Mouse (Mus musculus) heart, embryonic 14.5 days (tissue): ENCODE results near the gene Ano8. TPM values are rescaled to one million over a fixed set of nuclear protein-coding genes. Genes with fewer than 3 reads are reported as not detected.

Source experiments
- ATAC-seq: fragments of 200-750 bp; cut with Nextera tagmentation; 2 replicates; pipeline ENCODE4 v1.8.0; 2017; ENCODE audit warnings: low read depth, moderate TSS enrichment; ENCODE audit not compliant: insufficient number of reproducible peaks, insufficient read depth, low FRiP score
- H3K27ac ChIP-seq, 2 experiments: fragments of 200-500 bp in 1 of 2; fragments of 300-500 bp in 1 of 2; sonication (generic) in 1 of 2; replicated peaks in 1 of 2; 2 replicates each; pipeline ENCODE4 v1.5.1; 2012 to 2014; ENCODE audit warnings: low read depth in 2 of 2, low read length in 2 of 2, control low read depth in 1 of 2, mild to moderate bottlenecking in 1 of 2, mixed read lengths in 1 of 2; ENCODE audit not compliant: control insufficient read depth in 1 of 2, insufficient read depth in 1 of 2
- H3K27me3 ChIP-seq: fragments of 300-500 bp; sonication (generic); 2 replicates; pipeline ENCODE4 v1.6.1; 2014; ENCODE audit warnings: mild to moderate bottlenecking, low read length, control low read depth; ENCODE audit not compliant: control insufficient read depth, insufficient read depth
- H3K36me3 ChIP-seq: fragments of 300-500 bp; sonication (generic); 2 replicates; pipeline ENCODE4 v1.6.1; 2014; ENCODE audit warnings: mild to moderate bottlenecking, control low read depth, low read length, mixed read lengths; ENCODE audit not compliant: control insufficient read depth, insufficient read depth
- H3K4me1 ChIP-seq, 2 experiments: fragments of 200-500 bp in 1 of 2; fragments of 300-500 bp in 1 of 2; sonication (generic) in 1 of 2; 2 replicates each; pipeline ENCODE4 v1.6.1; 2012 to 2014; ENCODE audit warnings: low read length in 2 of 2, control low read depth in 1 of 2, mixed read lengths in 1 of 2; ENCODE audit not compliant: control insufficient read depth in 2 of 2, insufficient read depth in 2 of 2
- H3K4me2 ChIP-seq: fragments of 300-500 bp; sonication (generic); 2 replicates; pipeline ENCODE4 v1.6.1; 2014; ENCODE audit warnings: mild to moderate bottlenecking, low read length
- H3K4me3 ChIP-seq, 2 experiments: fragments of 200-500 bp in 1 of 2; fragments of 300-500 bp in 1 of 2; sonication (generic) in 1 of 2; 2 replicates each; pipeline ENCODE4 v1.5.1; 2012 to 2014; ENCODE audit warnings: low read length in 2 of 2, mild to moderate bottlenecking in 2 of 2, control low read depth in 1 of 2, low read depth in 1 of 2, moderate library complexity in 1 of 2; ENCODE audit not compliant: control insufficient read depth in 1 of 2, insufficient read depth in 1 of 2
- H3K9ac ChIP-seq: fragments of 300-500 bp; sonication (generic); 2 replicates; pipeline ENCODE4 v1.6.1; 2014; ENCODE audit warnings: mild to moderate bottlenecking, low read length
- H3K9me3 ChIP-seq: fragments of 300-500 bp; sonication (generic); 2 replicates; pipeline ENCODE4 v1.6.1; 2016; ENCODE audit warnings: low read length, control low read depth; ENCODE audit not compliant: control insufficient read depth
- WGBS: fragments of 180-500 bp; shearing (Covaris S2); extraction: QIAGEN DNeasy Blood & Tissue Kit; methylation state at CpG from one replicate; pipeline ENCODE4 v1.1.7; 2014; 5-methylcytosine and 5-hydroxymethylcytosine counted together
- polyA plus RNA-seq: library from polyadenylated mRNA; unstranded; fragments of >200 nt; fragmentation: Nextera tagmentation; extraction: Ambion mirVana; gene quantifications from 2 replicates; pipeline ENCODE4 v1.2.1, GENCODE M21; 2014

Ano8 gene
- polyA plus RNA-seq, 1 experiment from 2014 or later, result 1.8 TPM

- Histone ChIP-seq H3K4me1 (peaks cover 19 to 24% of the 10 kb centered on the region in 2 experiments), H3K27ac (peak overlapping the region in 1 of 2 experiments; percentile 97; a peak in 2 of 4 replicates), H3K36me3 (peaks cover 43% of the 10 kb centered on the region), H3K4me2 (peak overlapping the region; percentile 75), H3K4me3 (peak overlapping the region; percentile 55 to 94), H3K9ac (peak overlapping the region; percentile 69), H3K9me3 (no peaks in the 10 kb centered on the region), H3K27me3 (no peaks in the 10 kb centered on the region)
- WGBS, result 6% methylated on average over 16 of the region's 16 CpGs
- no peak for ATAC-seq
These were observed 23.0 kb downstream of the Ano8 start for GRCm38 (mm10) chr8:71462786-71463185.

- WGBS, result 77% methylated on average over 4 of the region's 4 CpGs
- Histone ChIP-seq H3K9me3 (no peaks in the 10 kb centered on the region), H3K27ac (no peak overlapping the region), H3K9ac (no peak overlapping the region; the same call in 1 of the 2 replicates), H3K4me1 (peaks cover 19 to 24% of the 10 kb centered on the region in 2 experiments), H3K36me3 (peaks cover 49% of the 10 kb centered on the region), H3K27me3 (no peaks in the 10 kb centered on the region), H3K4me2 (peak overlapping the region; percentile 75), H3K4me3 (peak overlapping the region; percentile 55 to 94; a peak in 3 of 4 replicates)
- no peak for ATAC-seq
These were observed 23.6 kb downstream of the Ano8 start for GRCm38 (mm10) chr8:71462191-71462590.

GRCm38 (mm10) chr8:71461152-71461840 is 24.5 kb downstream of the Ano8 start:
- no peak overlapping the region for H3K4me2 ChIP-seq
- H3K27me3 ChIP-seq, result no peaks in the 10 kb centered on the region
- H3K9me3 ChIP-seq, result no peaks in the 10 kb centered on the region
- no peak overlapping the region for H3K27ac ChIP-seq
- peaks cover 52% of the 10 kb centered on the region for H3K36me3 ChIP-seq
- peaks cover 19 to 24% of the 10 kb centered on the region in 2 experiments for H3K4me1 ChIP-seq
- WGBS, result 64% methylated on average over 47 of the region's 47 CpGs
- no peak overlapping the region for H3K9ac ChIP-seq
- no peak overlapping the region for H3K4me3 ChIP-seq
- ATAC-seq, result no peak

- H3K36me3 ChIP-seq, result peaks cover 49% of the 10 kb centered on the region
These were observed 25.0 kb downstream of the Ano8 start for GRCm38 (mm10) chr8:71460716-71461115.

GRCm38 (mm10) chr8:71457659-71458270 is 28.0 kb downstream of the Ano8 start:
- H3K4me2 ChIP-seq, result no peak overlapping the region
- no peak overlapping the region for H3K4me3 ChIP-seq
- H3K9ac ChIP-seq, result no peak overlapping the region
- peaks cover 49% of the 10 kb centered on the region for H3K36me3 ChIP-seq
- no peaks in the 10 kb centered on the region for H3K9me3 ChIP-seq
- H3K27ac ChIP-seq, result no peak overlapping the region
- peaks cover 6 to 7% of the 10 kb centered on the region in 2 experiments for H3K4me1 ChIP-seq
- no peaks in the 10 kb centered on the region for H3K27me3 ChIP-seq
- ATAC-seq, result no peak
- 77% methylated on average over 20 of the region's 20 CpGs for WGBS

More at GRCm38 (mm10) chr8:71460716-71461115, 25.0 kb downstream of the Ano8 start:
- no peak overlapping the region for H3K4me3 ChIP-seq
- H3K9me3 ChIP-seq, result no peaks in the 10 kb centered on the region
- H3K4me2 ChIP-seq, result no peak overlapping the region
- peaks cover 17 to 21% of the 10 kb centered on the region in 2 experiments for H3K4me1 ChIP-seq
- WGBS, result 92% methylated on average over 6 of the region's 6 CpGs
- no peak overlapping the region for H3K9ac ChIP-seq
- no peak overlapping the region for H3K27ac ChIP-seq
- no peaks in the 10 kb centered on the region for H3K27me3 ChIP-seq
- ATAC-seq, result no peak

- peaks cover 49% of the 10 kb centered on the region for H3K36me3 ChIP-seq
- no peak for ATAC-seq
- 38% methylated on average over 21 of the region's 22 CpGs for WGBS
These were observed 28.9 kb downstream of the Ano8 start for GRCm38 (mm10) chr8:71456906-71457305.

GRCm38 (mm10) chr8:71454668-71455067 is 31.1 kb downstream of the Ano8 start:
- Histone ChIP-seq H3K36me3 (peaks cover 33% of the 10 kb centered on the region), H3K27ac (no peak overlapping the region), H3K4me1 (no peaks in the 10 kb centered on the region), H3K4me2 (no peak overlapping the region), H3K4me3 (no peak overlapping the region), H3K27me3 (no peaks in the 10 kb centered on the region), H3K9me3 (no peaks in the 10 kb centered on the region), H3K9ac (no peak overlapping the region)
- 81% methylated on average over 8 of the region's 8 CpGs for WGBS
- no peak for ATAC-seq

More at GRCm38 (mm10) chr8:71456906-71457305, 28.9 kb downstream of the Ano8 start:
- H3K27me3 ChIP-seq, result no peaks in the 10 kb centered on the region
- H3K4me2 ChIP-seq, result no peak overlapping the region
- no peak overlapping the region for H3K27ac ChIP-seq
- no peak overlapping the region for H3K9ac ChIP-seq
- no peak overlapping the region for H3K4me3 ChIP-seq
- no peaks in the 10 kb centered on the region; a peak in 1 of 4 replicates for H3K4me1 ChIP-seq
- H3K9me3 ChIP-seq, result no peaks in the 10 kb centered on the region
